Mouse (Mus musculus): ENCODE data around the gene Pcsk7. TPM values are rescaled to one million over a fixed set of nuclear protein-coding genes. Genes with fewer than 3 reads are reported as not detected.

The Pcsk7 gene
- polyA plus RNA-seq, 1 experiment from 2014 or later: 23.5 TPM

GRCm38 (mm10) chr9:45917041-45917934 is 11.0 kb downstream of the Pcsk7 start:
- Histone ChIP-seq H3K36me3 (peaks cover 94% of the 10 kb centered on the region), H3K4me2 (replicated peaks) (no peak overlapping the region), H3K27me3 (no peaks in the 10 kb centered on the region), H3K9me3 (no peaks in the 10 kb centered on the region), H3K9ac (no peak overlapping the region), H3K27ac (no peak overlapping the region), H3K4me3 (no peak overlapping the region), H3K4me1 (no peaks in the 10 kb centered on the region)
- 91% methylated on average over 5 of the region's 5 CpGs for WGBS
- ATAC-seq (ENCODE audit: low FRiP score, low read depth): no peak

- no peak overlapping the region for H3K4me2 ChIP-seq (replicated peaks)
- H3K4me1 ChIP-seq: no peaks in the 10 kb centered on the region
- H3K9ac ChIP-seq: no peak overlapping the region
- no peaks in the 10 kb centered on the region for H3K27me3 ChIP-seq
- WGBS: 76% methylated on average over 1 of the region's 1 CpGs
- no peak overlapping the region for H3K4me3 ChIP-seq
- no peak overlapping the region for H3K27ac ChIP-seq
- H3K36me3 ChIP-seq: peaks cover 88% of the 10 kb centered on the region
- H3K9me3 ChIP-seq: no peaks in the 10 kb centered on the region
- ATAC-seq (ENCODE audit: low FRiP score, low read depth): no peak
These were observed 13.6 kb downstream of the Pcsk7 start for GRCm38 (mm10) chr9:45919895-45920294.

GRCm38 (mm10) chr9:45929285-45929684 is 23.0 kb downstream of the Pcsk7 start:
- Histone ChIP-seq H3K9me3 (no peaks in the 10 kb centered on the region), H3K4me1 (peaks cover 9% of the 10 kb centered on the region), H3K4me3 (no peak overlapping the region), H3K4me2 (replicated peaks) (no peak overlapping the region), H3K27me3 (no peaks in the 10 kb centered on the region), H3K27ac (no peak overlapping the region), H3K36me3 (peaks cover 70% of the 10 kb centered on the region), H3K9ac (no peak overlapping the region)
- 80% methylated on average over 5 of the region's 5 CpGs for WGBS
- ATAC-seq (ENCODE audit: low FRiP score, low read depth): no peak

- Histone ChIP-seq H3K9ac (no peak overlapping the region), H3K36me3 (peaks cover 47% of the 10 kb centered on the region), H3K4me2 (replicated peaks) (no peak overlapping the region), H3K4me1 (peaks cover 26% of the 10 kb centered on the region), H3K4me3 (no peak overlapping the region), H3K27ac (no peak overlapping the region), H3K9me3 (no peaks in the 10 kb centered on the region), H3K27me3 (0 out of 2 replicates have a peak, but pooled peaks cover 2% of the 10 kb centered on the region)
- ATAC-seq (ENCODE audit: low FRiP score, low read depth): no peak
- WGBS: 50% methylated on average over 1 of the region's 1 CpGs
These were observed 25.7 kb downstream of the Pcsk7 start for GRCm38 (mm10) chr9:45931958-45932357.

GRCm38 (mm10) chr9:45932571-45933415 is 26.5 kb downstream of the Pcsk7 start:
- Histone ChIP-seq H3K4me1 (peaks cover 26% of the 10 kb centered on the region), H3K27ac (no peak overlapping the region), H3K36me3 (peaks cover 39% of the 10 kb centered on the region), H3K9me3 (no peaks in the 10 kb centered on the region), H3K27me3 (0 out of 2 replicates have a peak, but pooled peaks cover 2% of the 10 kb centered on the region), H3K4me2 (replicated peaks) (no peak overlapping the region), H3K9ac (no peak overlapping the region; the same call in 1 of the 2 replicates), H3K4me3 (no peak overlapping the region)
- peak; percentile 42; the same call in 1 of the 2 replicates for ATAC-seq (ENCODE audit: low FRiP score, low read depth)
- 66% methylated on average over 11 of the region's 11 CpGs for WGBS

GRCm38 (mm10) chr9:45935628-45936210 is 29.4 kb downstream of the Pcsk7 start, which contains the start of gene Tagln:
TSS of gene Tagln (minus strand) at chr9:45936058.
- H3K36me3 ChIP-seq: peaks cover 34% of the 10 kb centered on the region
- 0 out of 2 replicates have a peak, but pooled peaks cover 2% of the 10 kb centered on the region for H3K27me3 ChIP-seq
- WGBS: 2% methylated on average over 21 of the region's 21 CpGs
- ATAC-seq (ENCODE audit: low FRiP score, low read depth): peak; percentile 49; the same call in 1 of the 2 replicates
- H3K27ac ChIP-seq: no peak within 1 kb of the TSS; the same call in 1 of the 2 replicates
- peak within 1 kb of the TSS; percentile 65 for H3K4me2 ChIP-seq (replicated peaks)
- H3K9ac ChIP-seq: peak within 1 kb of the TSS; percentile 63
- no peaks in the 10 kb centered on the region for H3K9me3 ChIP-seq
- peak within 1 kb of the TSS; percentile 33 for H3K4me3 ChIP-seq
- peaks cover 26% of the 10 kb centered on the region for H3K4me1 ChIP-seq

- peaks cover 26% of the 10 kb centered on the region for H3K4me1 ChIP-seq
- WGBS: 24% methylated on average over 3 of the region's 3 CpGs
- H3K27ac ChIP-seq: no peak overlapping the region
- H3K4me3 ChIP-seq: no peak overlapping the region
- 0 out of 2 replicates have a peak, but pooled peaks cover 2% of the 10 kb centered on the region for H3K27me3 ChIP-seq
- H3K36me3 ChIP-seq: peaks cover 36% of the 10 kb centered on the region
- H3K9ac ChIP-seq: no peak overlapping the region
- ATAC-seq (ENCODE audit: low FRiP score, low read depth): peak; percentile 73; the same call in 1 of the 2 replicates
- H3K9me3 ChIP-seq: no peaks in the 10 kb centered on the region
- H3K4me2 ChIP-seq (replicated peaks): no peak overlapping the region
These were observed 30.6 kb downstream of the Pcsk7 start for GRCm38 (mm10) chr9:45936883-45937282.

GRCm38 (mm10) chr9:45938088-45938487 is 31.8 kb downstream of the Pcsk7 start:
- no peak overlapping the region for H3K27ac ChIP-seq
- ATAC-seq (ENCODE audit: low FRiP score, low read depth): no peak
- no peak overlapping the region for H3K4me2 ChIP-seq (replicated peaks)
- no peak overlapping the region; the same call in 1 of the 2 replicates for H3K9ac ChIP-seq
- WGBS: 94% methylated on average over 8 of the region's 8 CpGs
- H3K4me3 ChIP-seq: no peak overlapping the region
- H3K36me3 ChIP-seq: peaks cover 48% of the 10 kb centered on the region
- no peaks in the 10 kb centered on the region for H3K9me3 ChIP-seq
- H3K27me3 ChIP-seq: 0 out of 2 replicates have a peak, but pooled peaks cover 2% of the 10 kb centered on the region
- H3K4me1 ChIP-seq: peaks cover 19% of the 10 kb centered on the region

GRCm38 (mm10) chr9:45938952-45939637 is 32.8 kb downstream of the Pcsk7 start:
- Histone ChIP-seq H3K4me3 (no peak overlapping the region), H3K4me2 (replicated peaks) (no peak overlapping the region), H3K9ac (no peak overlapping the region; the same call in 1 of the 2 replicates), H3K27me3 (0 out of 2 replicates have a peak, but pooled peaks cover 2% of the 10 kb centered on the region), H3K4me1 (peaks cover 18% of the 10 kb centered on the region), H3K9me3 (no peaks in the 10 kb centered on the region), H3K27ac (no peak overlapping the region), H3K36me3 (peaks cover 58% of the 10 kb centered on the region)
- WGBS: 88% methylated on average over 15 of the region's 15 CpGs
- ATAC-seq (ENCODE audit: low FRiP score, low read depth): no peak

GRCm38 (mm10) chr9:45939794-45940193 is 33.5 kb downstream of the Pcsk7 start:
- no peak overlapping the region for H3K9ac ChIP-seq
- H3K4me3 ChIP-seq: no peak overlapping the region
- WGBS: 96% methylated on average over 6 of the region's 6 CpGs
- H3K4me2 ChIP-seq (replicated peaks): no peak overlapping the region
- peaks cover 18% of the 10 kb centered on the region for H3K4me1 ChIP-seq
- ATAC-seq (ENCODE audit: low FRiP score, low read depth): no peak
- no peak overlapping the region for H3K27ac ChIP-seq
- H3K9me3 ChIP-seq: no peaks in the 10 kb centered on the region
- no peaks in the 10 kb centered on the region for H3K27me3 ChIP-seq
- peaks cover 65% of the 10 kb centered on the region for H3K36me3 ChIP-seq

- WGBS: 61% methylated on average over 18 of the region's 18 CpGs
- Histone ChIP-seq H3K36me3 (peaks cover 81% of the 10 kb centered on the region), H3K27me3 (no peaks in the 10 kb centered on the region), H3K9ac (no peak overlapping the region), H3K4me2 (replicated peaks) (no peak overlapping the region), H3K4me1 (peaks cover 5% of the 10 kb centered on the region), H3K27ac (no peak overlapping the region), H3K9me3 (no peaks in the 10 kb centered on the region), H3K4me3 (no peak overlapping the region)
- ATAC-seq (ENCODE audit: low FRiP score, low read depth): no peak
These were observed 35.1 kb downstream of the Pcsk7 start for GRCm38 (mm10) chr9:45941329-45941888.

All from limb, embryonic 13.5 days (tissue).